31 mouse cellular contexts compared by ENCODE assay signal in the genomic region with DNA sequence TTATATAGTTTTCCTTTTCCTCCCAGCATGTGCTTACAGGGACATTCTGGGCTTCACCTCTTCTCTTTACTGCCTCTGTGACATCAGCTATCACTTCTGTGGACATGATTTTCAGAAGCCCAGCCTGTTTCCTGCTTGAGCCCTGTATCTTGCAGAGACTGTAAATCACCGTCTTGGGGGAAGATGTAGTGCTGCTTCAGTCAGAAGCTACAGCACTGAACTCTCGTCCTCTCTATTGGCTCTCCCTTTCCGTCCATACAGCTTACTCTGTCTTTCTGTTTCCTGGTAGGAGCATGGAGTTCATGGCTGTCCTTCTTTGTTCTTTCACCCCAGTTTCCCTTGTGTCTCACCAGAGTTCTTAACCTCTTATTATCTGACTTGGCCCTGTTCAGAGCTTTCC.
DNase-seq lines count a peak whose midpoint lies in the region; ATAC-seq and TF ChIP-seq lines count a peak whose summit lies in the region.
"Had no signal": no experiment of that assay in that cellular context is flagged by ENCODE, and none has a peak within 500 bp of the region (broad histone marks: within the 10 kb centered on the region; RNA-seq: fewer than 3 reads in every experiment).

No protein-coding gene starts in this region.

- 21% methylated on average over 3 of the region's 3 CpGs for WGBS in kidney, postnatal 0 days
- 72% methylated on average over 3 of the region's 3 CpGs for WGBS in midbrain, embryonic 10.5 days
- 64% methylated on average over 3 of the region's 3 CpGs for WGBS in midbrain, embryonic 14.5 days

- H3K4me2 ChIP-seq in kidney, postnatal 0 days (ENCODE audit: low read length) = no peak overlapping the region
- H3K4me2 ChIP-seq in midbrain, embryonic 14.5 days (ENCODE audit: low read length) = no peak overlapping the region
- H3K4me2 ChIP-seq: embryonic facial prominence, embryonic 13.5 days; heart, embryonic 11.5 days; hindbrain, embryonic 12.5 days; intestine, embryonic 15.5 days; liver, embryonic 15.5 days; lung, embryonic 15.5 days; midbrain, embryonic 15.5 days; neural tube, embryonic 12.5 days had no signal

- H3K36me3 ChIP-seq in kidney, postnatal 0 days (ENCODE audit: insufficient read depth, low read length) = no peaks in the 10 kb centered on the region
- no peaks in the 10 kb centered on the region for H3K36me3 ChIP-seq in midbrain, embryonic 10.5 days
- H3K36me3 ChIP-seq in midbrain, embryonic 14.5 days (ENCODE audit: control insufficient read depth, insufficient read depth, low read length) = no peaks in the 10 kb centered on the region
- H3K36me3 ChIP-seq: embryonic facial prominence, embryonic 13.5 days; forebrain, embryonic 10.5 days; hindbrain, embryonic 12.5 days; intestine, embryonic 15.5 days; liver, embryonic 15.5 days; lung, embryonic 15.5 days; midbrain, embryonic 15.5 days; neural tube, embryonic 12.5 days had no signal

- no peaks in the 10 kb centered on the region for H3K9me3 ChIP-seq in kidney, postnatal 0 days (replicated peaks; ENCODE audit: low read length)
- no peaks in the 10 kb centered on the region for H3K9me3 ChIP-seq in midbrain, embryonic 10.5 days (replicated peaks)
- H3K9me3 ChIP-seq in midbrain, embryonic 14.5 days (ENCODE audit: control insufficient read depth, low read length) = no peaks in the 10 kb centered on the region
- H3K9me3 ChIP-seq: embryonic facial prominence, embryonic 13.5 days; forebrain, embryonic 10.5 days; hindbrain, embryonic 12.5 days; intestine, embryonic 15.5 days; liver, embryonic 15.5 days; lung, embryonic 15.5 days; midbrain, embryonic 15.5 days; neural tube, embryonic 12.5 days had no signal

- H3K27ac ChIP-seq in kidney, postnatal 0 days = 0 out of 2 replicates have a peak overlapping the region, but pooled peaks have one; percentile 19
- 0 out of 2 replicates have a peak overlapping the region, but pooled peaks have one; percentile 38 for H3K27ac ChIP-seq in midbrain, embryonic 10.5 days (replicated peaks)
- H3K27ac ChIP-seq in midbrain, embryonic 14.5 days (replicated peaks; ENCODE audit: low read depth, low read length) = no peak overlapping the region
- H3K27ac ChIP-seq: embryonic facial prominence, embryonic 13.5 days; forebrain, embryonic 10.5 days; gastrocnemius, adult 2 months; hindbrain, embryonic 12.5 days; hindbrain, postnatal 0 days; intestine, embryonic 15.5 days; liver, embryonic 15.5 days; lung, embryonic 15.5 days; midbrain, embryonic 15.5 days; neural tube, embryonic 12.5 days had no signal

- H3K4me1 ChIP-seq in kidney, postnatal 0 days (replicated peaks; ENCODE audit: insufficient read depth, low read length) = 0 out of 2 replicates have a peak, but pooled peaks cover 11% of the 10 kb centered on the region
- peaks cover 25% of the 10 kb centered on the region for H3K4me1 ChIP-seq in midbrain, embryonic 10.5 days
- H3K4me1 ChIP-seq in midbrain, embryonic 14.5 days (ENCODE audit: control insufficient read depth, insufficient read depth, low read length) = peaks cover 7% of the 10 kb centered on the region; the same call in 1 of the 2 replicates
- H3K4me1 ChIP-seq: intestine, embryonic 15.5 days; liver, embryonic 15.5 days; neural tube, embryonic 12.5 days had no signal

- H3K4me3 ChIP-seq in kidney, postnatal 0 days (replicated peaks; ENCODE audit: low read depth, low read length) = no peak overlapping the region
- no peak overlapping the region for H3K4me3 ChIP-seq in midbrain, embryonic 10.5 days
- no peak overlapping the region for H3K4me3 ChIP-seq in midbrain, embryonic 14.5 days (replicated peaks; ENCODE audit: low read depth, low read length)
- H3K4me3 ChIP-seq: embryonic facial prominence, embryonic 13.5 days; forebrain, embryonic 10.5 days; gastrocnemius, adult 2 months; hindbrain, embryonic 12.5 days; intestine, embryonic 15.5 days; liver, embryonic 15.5 days; lung, embryonic 15.5 days; midbrain, embryonic 15.5 days; neural tube, embryonic 12.5 days had no signal

- DNase-seq in adrenal gland, postnatal 14 days = peak; percentile 11
- no peak for DNase-seq in adrenal gland, postnatal 4 days (ENCODE audit: low spot score in 2 of 2)
- peak; percentile 79 for DNase-seq in kidney, postnatal 0 days (ENCODE audit: low spot score)
- no peak for DNase-seq in kidney, postnatal 25 days
- DNase-seq in midbrain, embryonic 10.5 days (ENCODE audit: low spot score) = no peak
- DNase-seq in midbrain, embryonic 14.5 days = no peak
- no peak for DNase-seq in retina, postnatal 1 day
- DNase-seq: cerebellum, adult 11 months; cerebellum, adult 9-10 months; cerebellum, postnatal 36 days; embryo, embryonic 11 days; gastrocnemius, adult 2 months; gastrocnemius, postnatal 36 days; heart, adult 18-20 months; heart, postnatal 36 days; layer of hippocampus, postnatal 36 days; left cerebral cortex, postnatal 4 days; thymus, adult 2 months; thymus, postnatal 36 days had no signal

- no peaks in the 10 kb centered on the region for H3K27me3 ChIP-seq in kidney, postnatal 0 days (ENCODE audit: insufficient read depth, low read length)
- H3K27me3 ChIP-seq in midbrain, embryonic 10.5 days (ENCODE audit: low read depth, poor library complexity, severe bottlenecking) = no peaks in the 10 kb centered on the region
- no peaks in the 10 kb centered on the region for H3K27me3 ChIP-seq in midbrain, embryonic 14.5 days (ENCODE audit: control insufficient read depth, insufficient read depth, low read length)
- H3K27me3 ChIP-seq: embryonic facial prominence, embryonic 13.5 days; hindbrain, embryonic 12.5 days; intestine, embryonic 15.5 days; liver, embryonic 15.5 days; lung, embryonic 15.5 days; midbrain, embryonic 15.5 days; neural tube, embryonic 12.5 days; Patski had no signal

- no peak for ATAC-seq in kidney, postnatal 0 days (replicated peaks; ENCODE audit: low FRiP score, low read depth)
- ATAC-seq in midbrain, embryonic 14.5 days (ENCODE audit: low FRiP score, low TSS enrichment) = no peak
- ATAC-seq: forebrain, embryonic 16.5 days; hindbrain, postnatal 0 days; intestine, embryonic 15.5 days; midbrain, embryonic 15.5 days; Patski had no signal

- no peak overlapping the region for H3K9ac ChIP-seq in kidney, postnatal 0 days (ENCODE audit: low read depth, low read length)
- no peak overlapping the region for H3K9ac ChIP-seq in midbrain, embryonic 14.5 days (replicated peaks; ENCODE audit: low read length)
- H3K9ac ChIP-seq: embryonic facial prominence, embryonic 13.5 days; hindbrain, embryonic 12.5 days; intestine, embryonic 15.5 days; liver, embryonic 15.5 days; lung, embryonic 15.5 days; midbrain, embryonic 15.5 days; neural tube, embryonic 12.5 days had no signal

- TF ChIP-seq CTCF in kidney, postnatal 0 days (IDR thresholded peaks at IDR 0.05; ENCODE audit: low read depth) = no peak

Comparison
In these comparisons a context has a peak if more than half of its experiments do, and no peak if none do; other contexts are left out.
1. DNase-seq: peak in adrenal gland, postnatal 14 days (single experiment) and kidney, postnatal 0 days (single experiment); none in adrenal gland, postnatal 4 days (0 of 2), kidney, postnatal 25 days (0 of 2), midbrain, embryonic 10.5 days (single experiment), midbrain, embryonic 14.5 days (single experiment) and retina, postnatal 1 day (single experiment).